Mouse (Mus musculus) lung, postnatal 0 days (tissue): ENCODE data around the gene Cryba1. TPM values are rescaled to one million over a fixed set of nuclear protein-coding genes. Genes with fewer than 3 reads are reported as not detected.

ENCODE experiments used
- ATAC-seq: fragments of 200-750 bp; cut with Nextera tagmentation; 2 replicates; pipeline ENCODE4 v1.8.0; 2017; ENCODE audit warnings: moderate library complexity
- DNase-seq: peaks from one replicate; pipeline ENCODE4 v3.0.0-alpha.2; 2016; ENCODE audit warnings: low spot score
- H3K27ac ChIP-seq: fragments of 300-500 bp; sonication (generic); 2 replicates; pipeline ENCODE4 v1.5.1; 2014; ENCODE audit warnings: antibody characterized with exemption, mild to moderate bottlenecking, low read length, mixed read lengths
- H3K27me3 ChIP-seq: fragments of 300-500 bp; sonication (generic); replicated peaks from 2 replicates; pipeline ENCODE4 v1.6.1; 2014; ENCODE audit warnings: low read length, mixed read lengths; ENCODE audit not compliant: insufficient read depth
- H3K36me3 ChIP-seq: fragments of 300-500 bp; sonication (generic); 2 replicates; pipeline ENCODE4 v1.6.1; 2014; ENCODE audit warnings: low read length, mixed read lengths; ENCODE audit not compliant: insufficient read depth
- H3K4me1 ChIP-seq: fragments of 300-500 bp; sonication (generic); 2 replicates; pipeline ENCODE4 v1.6.1; 2014; ENCODE audit warnings: antibody characterized with exemption, low read depth, low read length, mixed read lengths; ENCODE audit not compliant: insufficient read depth
- H3K4me2 ChIP-seq: fragments of 300-500 bp; sonication (generic); replicated peaks from 2 replicates; pipeline ENCODE4 v1.6.1; 2014; ENCODE audit warnings: low read depth, mild to moderate bottlenecking, low read length, moderate library complexity, mixed read lengths
- H3K4me3 ChIP-seq: fragments of 300-500 bp; sonication (generic); 2 replicates; pipeline ENCODE4 v1.5.1; 2014; ENCODE audit warnings: low read depth, low read length
- H3K9ac ChIP-seq: fragments of 300-500 bp; sonication (generic); replicated peaks from 2 replicates; pipeline ENCODE4 v1.6.1; 2014; ENCODE audit warnings: low read depth, mild to moderate bottlenecking
- H3K9me3 ChIP-seq: fragments of 300-500 bp; sonication (generic); 2 replicates; pipeline ENCODE4 v1.6.1; 2016; ENCODE audit warnings: low read length, mixed read lengths
- CTCF ChIP-seq: IDR thresholded peaks from 2 replicates; pipeline ENCODE4 v1.5.1; 2016; ENCODE audit warnings: antibody characterized with exemption, mild to moderate bottlenecking
- EP300 ChIP-seq: IDR thresholded peaks from 2 replicates; pipeline ENCODE4 v1.6.1; 2016; ENCODE audit warnings: antibody characterized with exemption, mild to moderate bottlenecking, control low read depth
- WGBS: fragments of 180-500 bp; shearing (Covaris S2); extraction: QIAGEN DNeasy Blood & Tissue Kit; methylation state at CpG from one replicate; pipeline ENCODE4 v1.1.7; 2014; 5-methylcytosine and 5-hydroxymethylcytosine counted together
- polyA plus RNA-seq: library from polyadenylated mRNA; unstranded; fragments of >200 nt; fragmentation: Nextera tagmentation; extraction: Ambion mirVana; gene quantifications from 2 replicates; pipeline ENCODE4 v1.2.1, GENCODE M21; 2015

The Cryba1 gene
- polyA plus RNA-seq, 1 experiment from 2014 or later, result not detected

DNA sequence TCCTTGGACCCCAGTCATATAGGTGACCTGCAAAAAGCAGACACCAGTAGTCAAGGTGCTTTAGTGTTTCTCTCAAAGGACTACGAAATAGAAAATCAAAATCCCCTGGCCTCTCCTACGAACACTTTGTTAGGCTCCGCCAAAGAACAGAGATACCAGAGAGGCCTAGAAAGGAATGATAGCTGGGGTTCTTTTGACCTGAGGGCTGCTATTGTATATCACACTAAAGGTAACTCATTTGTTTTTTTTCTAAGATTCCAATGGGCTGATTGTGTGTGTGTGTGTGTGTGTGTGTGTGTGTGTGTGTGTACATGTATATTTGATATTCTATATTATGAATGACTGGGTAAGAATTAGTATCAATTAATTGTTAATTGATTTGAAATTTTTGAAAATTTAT is 32.1 kb downstream of the Cryba1 start:
- Histone ChIP-seq H3K4me3 (no peak overlapping the region), H3K36me3 (peaks cover 15% of the 10 kb centered on the region; the same call in 1 of the 2 replicates), H3K4me2 (no peak overlapping the region), H3K9me3 (no peaks in the 10 kb centered on the region), H3K9ac (no peak overlapping the region), H3K27me3 (no peaks in the 10 kb centered on the region), H3K4me1 (peaks cover 8% of the 10 kb centered on the region), H3K27ac (no peak overlapping the region)
- DNase-seq, result no peak
- WGBS, result 85% methylated on average over 3 of the region's 3 CpGs
- no peak for ATAC-seq
- TF ChIP-seq CTCF (no peak), EP300 (no peak)

DNA sequence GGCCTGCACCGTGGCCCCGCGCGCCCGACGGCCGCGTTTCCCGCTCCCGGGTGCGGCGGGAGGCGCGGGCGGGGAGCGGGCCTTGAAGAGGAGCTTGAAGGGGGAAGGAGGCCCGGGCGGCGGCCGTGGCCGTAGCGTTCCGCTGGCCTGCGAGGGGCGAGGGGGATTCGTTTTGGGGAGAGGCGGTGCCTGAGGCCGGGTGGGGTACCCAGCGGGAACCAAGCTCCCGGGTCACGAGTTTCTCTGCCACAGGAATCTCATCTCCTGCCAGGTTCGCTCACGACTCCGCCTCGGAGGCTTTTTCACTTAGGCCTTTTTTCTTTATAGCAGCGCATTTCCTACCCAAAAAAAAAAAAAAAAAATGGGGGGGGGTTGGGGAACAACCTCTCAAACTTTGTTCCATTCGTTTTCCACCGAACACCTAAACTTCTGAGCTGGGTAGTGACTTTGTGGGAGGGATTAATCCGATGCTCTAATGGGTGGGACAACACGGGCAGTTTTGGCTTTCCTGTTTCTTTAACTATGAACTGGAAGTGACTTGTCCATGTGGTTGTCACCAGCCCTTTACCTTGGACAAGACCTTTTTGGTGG is 37.4 kb downstream of the Cryba1 start:
- ATAC-seq, result no peak
- TF ChIP-seq CTCF, result no peak
- TF ChIP-seq EP300, result peak; percentile 17; the same call in 1 of the 2 replicates
- H3K36me3 ChIP-seq, result peaks cover 4% of the 10 kb centered on the region; the same call in 1 of the 2 replicates
- under 1% methylated on average over 17 of the region's 40 CpGs for WGBS
- H3K4me3 ChIP-seq, result peak overlapping the region; percentile 99
- H3K27ac ChIP-seq, result peak overlapping the region; percentile 100
- no peaks in the 10 kb centered on the region for H3K27me3 ChIP-seq
- no peaks in the 10 kb centered on the region for H3K9me3 ChIP-seq
- peak overlapping the region; percentile 98 for H3K9ac ChIP-seq
- H3K4me2 ChIP-seq, result peak overlapping the region; percentile 63
- DNase-seq, result peak; percentile 78
- peaks cover 5% of the 10 kb centered on the region for H3K4me1 ChIP-seq

DNA sequence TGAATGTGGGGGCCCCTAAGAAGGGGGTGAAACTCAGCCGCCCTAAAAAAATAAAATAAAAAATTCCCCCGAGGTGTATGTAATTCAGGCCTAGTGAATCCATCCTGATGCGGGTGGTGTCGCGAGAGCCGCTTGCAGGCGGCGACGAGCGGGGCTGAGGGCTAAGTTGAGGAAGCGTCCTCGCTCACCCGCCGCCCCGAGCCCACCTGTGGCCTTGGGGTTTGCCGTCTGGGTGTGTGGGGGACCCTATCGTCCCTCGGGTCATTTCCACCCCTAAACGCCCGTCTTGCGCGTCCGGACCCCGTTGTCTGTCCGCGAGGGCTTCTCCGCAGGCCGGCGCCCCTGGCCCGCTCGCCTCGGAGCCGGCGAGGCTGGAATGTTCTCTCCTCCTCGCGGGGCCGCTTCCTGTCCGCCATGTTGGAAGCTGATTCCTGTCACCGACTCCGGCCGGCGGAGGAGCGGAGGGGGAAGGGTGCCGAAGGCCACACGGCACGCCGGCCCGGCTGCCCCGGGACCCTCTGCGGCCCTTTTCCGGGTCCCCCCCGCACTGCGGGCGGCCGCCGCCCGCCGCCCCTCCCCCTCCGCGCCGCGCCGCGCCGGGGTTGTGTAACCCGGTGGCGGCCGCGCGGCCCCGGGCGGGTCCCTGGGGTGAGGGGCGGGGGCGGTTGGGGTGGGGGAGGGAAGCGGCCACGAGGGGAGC is 38.1 kb downstream of the Cryba1 start:
- Histone ChIP-seq H3K9me3 (no peaks in the 10 kb centered on the region), H3K9ac (peak overlapping the region; percentile 98), H3K4me3 (peak overlapping the region; percentile 99), H3K4me2 (peak overlapping the region; percentile 63), H3K27ac (peak overlapping the region; percentile 100), H3K27me3 (no peaks in the 10 kb centered on the region), H3K36me3 (no peaks in the 10 kb centered on the region; the same call in 1 of the 2 replicates), H3K4me1 (peaks cover 5% of the 10 kb centered on the region; the same call in 1 of the 2 replicates)
- peak; percentile 32 for ATAC-seq
- TF ChIP-seq EP300 (no peak), CTCF (no peak)
- DNase-seq, result peak; percentile 82
- WGBS, result 0% methylated on average over 43 of the region's 76 CpGs

DNA sequence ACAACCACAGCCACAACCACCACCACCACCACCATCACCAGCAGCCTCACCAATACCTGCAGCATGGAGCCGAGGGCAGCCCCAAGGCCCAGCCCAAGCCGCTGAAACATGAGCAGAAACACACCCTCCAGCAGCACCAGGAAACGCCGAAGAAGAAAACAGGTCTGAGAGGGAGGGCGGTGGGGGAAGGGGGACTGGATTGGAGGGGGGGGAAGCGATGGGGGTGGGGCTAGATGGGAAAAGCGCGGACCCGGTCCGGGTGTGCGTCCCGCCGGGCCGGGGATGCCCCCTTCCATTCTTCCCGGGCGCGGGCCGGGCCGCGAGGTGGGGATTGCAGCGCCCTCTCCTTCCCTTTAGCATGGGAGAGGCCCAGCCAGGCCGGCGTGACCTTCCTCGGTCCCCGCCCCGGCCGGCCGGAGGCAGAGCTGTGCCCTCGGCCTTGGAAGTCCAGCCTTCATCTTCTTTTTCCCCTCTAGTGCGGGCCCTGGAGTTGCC is 38.7 kb downstream of the Cryba1 start:
- TF ChIP-seq CTCF (no peak), EP300 (no peak)
- peak overlapping the region; percentile 63 for H3K4me2 ChIP-seq
- H3K27me3 ChIP-seq, result no peaks in the 10 kb centered on the region
- DNase-seq (peak; percentile 60), ATAC-seq (peak; percentile 19)
- no peaks in the 10 kb centered on the region for H3K36me3 ChIP-seq
- H3K9ac ChIP-seq, result peak overlapping the region; percentile 98
- no peaks in the 10 kb centered on the region for H3K9me3 ChIP-seq
- WGBS, result under 1% methylated on average over 27 of the region's 30 CpGs
- peak overlapping the region; percentile 99 for H3K4me3 ChIP-seq
- peaks cover 5% of the 10 kb centered on the region; the same call in 1 of the 2 replicates for H3K4me1 ChIP-seq
- peak overlapping the region; percentile 100 for H3K27ac ChIP-seq

DNA sequence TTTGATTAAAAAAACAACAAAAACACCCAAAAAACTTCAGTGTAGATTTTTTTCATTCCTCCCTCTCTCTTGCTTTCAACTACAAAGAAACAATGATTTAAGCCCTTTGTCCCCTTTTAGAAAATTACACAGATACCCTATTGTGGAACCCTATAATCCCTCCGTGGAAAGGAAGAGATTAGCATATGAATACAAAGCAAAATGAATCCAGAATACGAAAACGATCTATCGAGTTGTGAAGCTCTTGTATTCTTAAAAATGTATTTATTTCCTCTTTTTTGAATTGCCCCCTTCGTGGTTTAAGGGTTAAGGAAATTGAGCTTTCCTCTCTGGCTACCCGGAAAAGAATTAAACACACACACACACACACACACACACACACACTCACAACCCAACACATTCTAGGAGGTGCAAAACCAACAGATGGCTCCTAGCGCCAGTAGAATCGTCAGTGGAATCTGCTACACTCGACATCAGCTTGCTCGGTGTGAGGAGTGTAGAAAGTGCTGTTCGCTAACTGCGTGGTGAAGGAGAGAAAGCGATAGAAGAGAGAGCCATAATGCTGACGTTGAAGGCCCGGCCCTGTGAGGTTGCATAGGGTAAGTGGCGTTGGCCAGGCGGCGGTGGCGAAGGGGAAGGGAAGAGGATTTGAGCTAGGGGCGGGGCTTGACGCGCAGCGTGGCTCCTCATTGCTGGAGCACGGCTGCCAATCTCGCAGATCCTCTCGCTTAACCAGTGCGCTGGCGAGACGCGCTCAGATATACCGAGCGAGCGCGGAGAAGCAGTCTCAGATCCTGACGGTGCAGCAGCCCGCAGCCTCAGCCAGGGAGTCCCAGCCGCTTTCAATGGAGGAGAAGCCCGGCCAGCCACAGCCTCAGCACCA is 39.5 kb downstream of the Cryba1 start, which contains the start of gene Nufip2:
Gene Nufip2, plus strand, starts transcription at position 773 of the 883 bp plus-strand sequence.
- DNase-seq, result peak; percentile 100
- ATAC-seq, result peak; percentile 97
- Histone ChIP-seq H3K27me3 (no peaks in the 10 kb centered on the region), H3K4me3 (peak within 1 kb of the TSS; percentile 99), H3K36me3 (no peaks in the 10 kb centered on the region), H3K4me2 (peak within 1 kb of the TSS; percentile 63), H3K4me1 (peaks cover 5% of the 10 kb centered on the region; the same call in 1 of the 2 replicates), H3K27ac (peak within 1 kb of the TSS; percentile 100), H3K9ac (peak within 1 kb of the TSS; percentile 98), H3K9me3 (no peaks in the 10 kb centered on the region)
- WGBS, result under 1% methylated on average over 37 of the region's 38 CpGs
- TF ChIP-seq EP300, result no peak
- TF ChIP-seq CTCF, result no peak; the same call in 1 of the 2 replicates
